Mouse (Mus musculus) stomach, postnatal 0 days (tissue): ENCODE measurements around the gene Apoa4. TPM values are rescaled to one million over a fixed set of nuclear protein-coding genes. Genes with fewer than 3 reads are reported as not detected.

Source experiments
- ATAC-seq: fragments of 200-750 bp; cut with Nextera tagmentation; 2 replicates; pipeline ENCODE4 v1.8.0; 2017; ENCODE audit not compliant: low FRiP score, low TSS enrichment
- DNase-seq: peaks from one replicate; pipeline ENCODE4 v3.0.0-alpha.2; 2016; ENCODE audit warnings: low spot score
- H3K27ac ChIP-seq: fragments of 300-500 bp; sonication (generic); replicated peaks from 2 replicates; pipeline ENCODE4 v1.5.1; 2014; ENCODE audit warnings: mild to moderate bottlenecking, control low read depth
- H3K27me3 ChIP-seq: fragments of 300-500 bp; sonication (generic); 2 replicates; pipeline ENCODE4 v1.6.1; 2014; ENCODE audit warnings: low read length; ENCODE audit not compliant: control insufficient read depth, insufficient read depth
- H3K36me3 ChIP-seq: fragments of 300-500 bp; sonication (generic); 2 replicates; pipeline ENCODE4 v1.6.1; 2014; ENCODE audit warnings: low read length, mixed read lengths; ENCODE audit not compliant: control insufficient read depth, insufficient read depth
- H3K4me1 ChIP-seq: fragments of 300-500 bp; sonication (generic); replicated peaks from 2 replicates; pipeline ENCODE4 v1.6.1; 2014; ENCODE audit warnings: antibody characterized with exemption; ENCODE audit not compliant: control insufficient read depth, insufficient read depth
- H3K4me2 ChIP-seq: fragments of 300-500 bp; sonication (generic); replicated peaks from 2 replicates; pipeline ENCODE4 v1.6.1; 2014; ENCODE audit warnings: low read depth, mild to moderate bottlenecking, control low read depth, moderate library complexity
- H3K4me3 ChIP-seq: fragments of 300-500 bp; sonication (generic); 2 replicates; pipeline ENCODE4 v1.5.1; 2014; ENCODE audit warnings: low read depth, low read length, control low read depth
- H3K9ac ChIP-seq: fragments of 300-500 bp; sonication (generic); 2 replicates; pipeline ENCODE4 v1.6.1; 2014; ENCODE audit warnings: mild to moderate bottlenecking, low read length, control low read depth, mixed read lengths
- H3K9me3 ChIP-seq: fragments of 300-500 bp; sonication (generic); 2 replicates; pipeline ENCODE4 v1.6.1; 2016; ENCODE audit warnings: low read length; ENCODE audit not compliant: control insufficient read depth
- CTCF ChIP-seq: IDR thresholded peaks from 2 replicates; pipeline ENCODE4 v1.5.1; 2016; ENCODE audit warnings: antibody characterized with exemption, low read depth, mild to moderate bottlenecking, moderate library complexity
- EP300 ChIP-seq: optimal IDR thresholded peaks from 2 replicates; pipeline ENCODE3; 2016; ENCODE audit warnings: antibody characterized with exemption
- WGBS: fragments of 180-500 bp; shearing (Covaris S2); extraction: QIAGEN DNeasy Blood & Tissue Kit; methylation state at CpG from one replicate; pipeline ENCODE4 v1.1.7; 2014; 5-methylcytosine and 5-hydroxymethylcytosine counted together
- polyA plus RNA-seq: library from polyadenylated mRNA; unstranded; fragments of >200 nt; fragmentation: Nextera tagmentation; extraction: Ambion mirVana; gene quantifications from 2 replicates; pipeline ENCODE4 v1.2.1, GENCODE M21; 2015

Apoa4 gene
- polyA plus RNA-seq, 1 experiment from 2014 or later: 20.3 TPM

DNA sequence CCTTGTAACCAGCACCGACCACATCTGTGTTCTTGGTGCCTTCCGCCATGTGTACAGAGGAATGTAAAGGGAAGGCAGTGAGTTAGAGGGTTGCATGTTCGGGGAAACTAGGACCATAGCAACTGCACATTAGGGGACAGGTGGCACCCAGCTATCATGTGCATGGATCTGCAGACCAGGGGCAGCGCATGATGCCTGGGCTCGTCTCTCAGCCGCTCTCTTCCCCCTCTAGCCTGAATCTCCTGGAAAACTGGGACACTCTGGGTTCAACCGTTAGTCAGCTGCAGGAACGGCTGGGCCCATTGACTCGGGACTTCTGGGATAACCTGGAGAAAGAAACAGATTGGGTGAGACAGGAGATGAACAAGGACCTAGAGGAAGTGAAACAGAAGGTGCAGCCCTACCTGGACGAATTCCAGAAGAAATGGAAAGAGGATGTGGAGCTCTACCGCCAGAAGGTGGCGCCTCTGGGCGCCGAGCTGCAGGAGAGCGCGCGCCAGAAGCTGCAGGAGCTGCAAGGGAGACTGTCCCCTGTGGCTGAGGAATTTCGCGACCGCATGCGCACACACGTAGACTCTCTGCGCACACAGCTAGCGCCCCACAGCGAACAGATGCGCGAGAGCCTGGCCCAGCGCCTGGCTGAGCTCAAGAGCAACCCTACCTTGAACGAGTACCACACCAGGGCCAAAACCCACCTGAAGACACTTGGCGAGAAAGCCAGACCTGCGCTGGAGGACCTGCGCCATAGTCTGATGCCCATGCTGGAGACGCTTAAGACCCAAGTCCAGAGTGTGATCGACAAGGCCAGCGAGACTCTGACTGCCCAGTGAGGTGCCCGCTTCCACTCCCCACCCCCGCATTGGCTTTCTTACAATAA, 10.7 kb upstream of the Apoa4 start:
- TF ChIP-seq EP300 (no peak), CTCF (peak; percentile 92)
- H3K27ac ChIP-seq: no peak overlapping the region
- 15% methylated on average over 37 of the region's 37 CpGs for WGBS
- no peaks in the 10 kb centered on the region for H3K36me3 ChIP-seq
- H3K4me2 ChIP-seq: peak overlapping the region; percentile 58
- 0 out of 2 replicates have a peak, but pooled peaks cover 2% of the 10 kb centered on the region for H3K4me1 ChIP-seq
- peak overlapping the region; percentile 38; the same call in 1 of the 2 replicates for H3K9ac ChIP-seq
- H3K4me3 ChIP-seq: peak overlapping the region; percentile 26; the same call in 1 of the 2 replicates
- no peaks in the 10 kb centered on the region for H3K27me3 ChIP-seq
- ATAC-seq (peak; percentile 87), DNase-seq (peak; percentile 91)
- no peaks in the 10 kb centered on the region for H3K9me3 ChIP-seq

DNA sequence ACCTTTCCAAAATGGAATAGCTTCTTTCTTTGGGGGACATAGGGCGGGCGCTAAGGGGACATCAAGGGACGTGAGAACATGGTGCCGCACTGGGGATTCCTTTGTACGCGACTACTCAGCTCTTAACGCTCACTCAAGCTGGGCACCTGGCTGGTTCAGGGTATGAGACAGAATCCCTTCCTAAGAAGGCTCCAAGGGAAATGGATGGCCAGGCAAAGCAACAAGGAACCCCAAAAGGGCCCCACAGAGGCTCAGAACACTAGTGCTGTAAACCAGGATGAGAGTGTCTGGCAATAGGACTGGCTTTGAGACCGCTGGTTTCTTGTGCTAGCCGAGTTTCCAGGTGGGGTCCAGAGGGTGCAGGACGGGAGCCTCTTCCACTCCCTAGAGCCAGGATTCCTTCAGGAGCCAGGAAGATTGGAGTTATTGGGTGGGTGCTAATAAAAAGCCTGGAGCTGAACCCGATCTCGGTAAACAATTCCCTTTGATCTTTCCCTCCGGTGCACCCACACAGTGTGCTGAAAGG, 10.0 kb upstream of the Apoa4 start:
- peak overlapping the region; percentile 26; the same call in 1 of the 2 replicates for H3K4me3 ChIP-seq
- 17% methylated on average over 13 of the region's 13 CpGs for WGBS
- no peaks in the 10 kb centered on the region for H3K36me3 ChIP-seq
- no peak overlapping the region for H3K27ac ChIP-seq
- H3K4me2 ChIP-seq: peak overlapping the region; percentile 58
- no peak for DNase-seq
- 0 out of 2 replicates have a peak, but pooled peaks cover 2% of the 10 kb centered on the region for H3K4me1 ChIP-seq
- H3K9me3 ChIP-seq: no peaks in the 10 kb centered on the region
- no peak for ATAC-seq
- H3K9ac ChIP-seq: peak overlapping the region; percentile 38; the same call in 1 of the 2 replicates
- no peaks in the 10 kb centered on the region for H3K27me3 ChIP-seq
- TF ChIP-seq EP300 (no peak), CTCF (no peak)

DNA sequence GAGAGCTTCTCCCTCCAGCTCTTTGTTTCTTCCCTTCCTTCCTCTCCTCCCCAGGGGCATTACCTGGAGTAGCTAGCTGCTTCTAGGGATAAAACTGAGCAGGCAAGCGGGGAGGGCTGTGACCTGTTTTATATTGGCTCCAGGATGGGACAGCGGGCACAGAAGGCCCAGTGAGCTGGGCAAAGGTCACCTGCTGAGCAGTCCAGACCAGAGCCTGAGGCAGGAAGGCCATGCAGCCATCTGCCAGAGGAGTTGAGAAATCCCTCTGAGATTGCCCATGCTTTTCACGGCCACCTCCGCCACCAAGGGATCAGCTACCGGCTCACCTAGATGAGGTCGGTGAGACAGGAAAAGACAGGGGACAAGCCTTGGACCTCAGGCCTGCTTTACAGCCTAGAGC, 5.3 kb upstream of the Apoa4 start:
- no peak overlapping the region for H3K4me2 ChIP-seq
- H3K4me1 ChIP-seq: no peaks in the 10 kb centered on the region
- no peaks in the 10 kb centered on the region for H3K9me3 ChIP-seq
- no peak overlapping the region for H3K27ac ChIP-seq
- H3K4me3 ChIP-seq: no peak overlapping the region
- ATAC-seq (no peak), DNase-seq (no peak)
- TF ChIP-seq EP300 (no peak), CTCF (no peak)
- no peaks in the 10 kb centered on the region for H3K27me3 ChIP-seq
- H3K9ac ChIP-seq: no peak overlapping the region
- no peaks in the 10 kb centered on the region for H3K36me3 ChIP-seq
- 83% methylated on average over 6 of the region's 6 CpGs for WGBS

DNA sequence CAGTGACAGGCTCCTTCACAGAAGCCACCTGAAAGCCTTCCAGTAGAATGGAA, 5.1 kb upstream of the Apoa4 start, which contains the start of gene Apoc3:
Apoc3 (minus strand) TSS at position 41 of the 53 bp plus-strand sequence.
- no peak for TF ChIP-seq EP300
- TF ChIP-seq CTCF: no peak
- no peak within 1 kb of the TSS for H3K4me3 ChIP-seq
- H3K27ac ChIP-seq: no peak within 1 kb of the TSS
- H3K27me3 ChIP-seq: no peaks in the 10 kb centered on the region
- DNase-seq (no peak), ATAC-seq (no peak)
- no peaks in the 10 kb centered on the region for H3K36me3 ChIP-seq
- no peaks in the 10 kb centered on the region for H3K9me3 ChIP-seq
- no peak within 1 kb of the TSS for H3K4me2 ChIP-seq
- no peaks in the 10 kb centered on the region for H3K4me1 ChIP-seq
- no peak within 1 kb of the TSS for H3K9ac ChIP-seq

DNA sequence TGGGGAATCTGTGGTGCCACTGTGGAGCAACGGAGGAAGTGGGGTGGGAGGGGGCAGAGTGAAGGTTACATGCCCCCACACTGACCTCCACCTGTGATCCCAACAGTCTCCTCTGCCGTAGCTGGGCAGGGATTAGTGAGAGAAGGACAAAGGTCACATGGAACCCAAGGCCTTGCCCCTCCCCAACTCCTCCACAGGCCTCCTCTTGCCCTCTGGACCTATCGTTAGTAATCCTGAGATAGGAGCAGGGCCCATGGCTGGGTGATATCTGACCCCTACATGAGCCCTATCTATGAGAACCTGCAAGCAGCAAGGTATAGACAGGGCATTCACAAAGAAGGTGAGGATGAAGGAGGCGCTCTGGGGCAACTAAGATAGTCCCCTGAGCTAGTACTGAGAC, 4.8 kb upstream of the Apoa4 start:
- Histone ChIP-seq H3K4me1 (no peaks in the 10 kb centered on the region; the same call in 1 of the 2 replicates), H3K36me3 (no peaks in the 10 kb centered on the region), H3K27me3 (no peaks in the 10 kb centered on the region), H3K4me3 (no peak overlapping the region), H3K4me2 (no peak overlapping the region), H3K27ac (no peak overlapping the region), H3K9me3 (no peaks in the 10 kb centered on the region), H3K9ac (no peak overlapping the region)
- DNase-seq (no peak), ATAC-seq (no peak)
- WGBS: 52% methylated on average over 4 of the region's 4 CpGs
- TF ChIP-seq EP300: no peak

DNA sequence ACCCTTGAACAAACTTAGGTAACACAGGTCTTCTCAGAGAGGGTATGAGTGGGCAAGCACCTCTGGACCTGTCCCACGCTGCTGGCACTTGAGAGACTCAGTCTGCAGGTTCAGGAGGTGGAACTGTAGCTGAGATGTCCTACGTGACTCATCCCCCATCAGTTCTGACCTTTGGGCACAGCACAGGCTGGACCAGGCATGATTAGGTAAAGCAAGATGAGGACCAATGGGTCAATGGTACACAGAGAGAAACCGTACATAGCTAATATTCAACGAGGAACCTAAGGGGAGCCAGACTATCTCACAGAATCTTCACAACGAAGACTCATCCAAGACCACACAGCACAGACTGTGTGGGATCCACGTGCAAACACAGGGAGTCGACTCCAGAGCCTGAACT, 1.6 kb upstream of the Apoa4 start:
- H3K27ac ChIP-seq: no peak overlapping the region
- ATAC-seq: no peak
- WGBS: 81% methylated on average over 7 of the region's 7 CpGs

More for the DNA sequence above, 1.6 kb upstream of the Apoa4 start:
- DNase-seq: no peak
- Histone ChIP-seq H3K9ac (no peak overlapping the region), H3K4me3 (no peak overlapping the region), H3K4me1 (no peaks in the 10 kb centered on the region; the same call in 1 of the 2 replicates), H3K4me2 (no peak overlapping the region), H3K36me3 (no peaks in the 10 kb centered on the region), H3K9me3 (no peaks in the 10 kb centered on the region), H3K27me3 (no peaks in the 10 kb centered on the region)
- TF ChIP-seq EP300: no peak
- TF ChIP-seq CTCF: no peak
